In the genomic region with DNA sequence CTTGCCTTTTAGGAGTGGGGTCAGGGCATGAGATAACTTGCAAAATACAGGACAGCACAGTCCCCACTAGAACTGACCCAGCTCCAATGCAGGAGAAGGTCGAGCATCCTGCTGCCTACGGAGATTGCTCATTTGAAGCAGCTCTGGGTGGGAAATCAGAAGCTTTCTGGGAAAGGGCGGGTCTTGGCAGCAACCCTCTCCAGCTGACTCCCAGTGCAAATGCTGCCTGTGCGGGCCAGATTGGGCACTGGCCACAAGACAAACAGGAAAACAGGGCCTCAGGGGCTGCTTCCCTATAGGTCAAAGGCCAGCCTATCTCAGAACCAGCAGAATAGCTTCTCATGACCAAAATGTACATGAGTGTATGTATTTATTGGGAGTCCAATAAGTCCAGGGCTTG, we compare ENCODE assay signal across 11 mouse cellular contexts. TPM values are rescaled to one million over a fixed set of nuclear protein-coding genes. Genes with fewer than 3 reads are reported as not detected.
DNase-seq lines count a peak whose midpoint lies in the region; ATAC-seq and TF ChIP-seq lines count a peak whose summit lies in the region.
"Had no signal": no experiment of that assay in that cellular context is flagged by ENCODE, and none has a peak within 500 bp of the region (broad histone marks: within the 10 kb centered on the region; RNA-seq: fewer than 3 reads in every experiment).

No protein-coding gene starts in this region.

- no peak overlapping the region for H3K4me2 ChIP-seq in heart, postnatal 0 days (ENCODE audit: low read depth, low read length)
- no peak overlapping the region for H3K4me2 ChIP-seq in lung, postnatal 0 days (replicated peaks; ENCODE audit: low read depth, low read length)
- no peak overlapping the region for H3K4me2 ChIP-seq in forebrain, postnatal 0 days (ENCODE audit: low read depth)

- intact Hi-C loops in gastrocnemius, adult 2 months (cut with DNase I): no loop called here

- H3K4me3 ChIP-seq in gastrocnemius, adult 2 months: peak overlapping the region; percentile 19; the same call in 1 of the 2 replicates
- no peak overlapping the region for H3K4me3 ChIP-seq in heart, postnatal 0 days (ENCODE audit: low read depth, low read length)
- H3K4me3 ChIP-seq in lung, postnatal 0 days (ENCODE audit: low read depth, low read length): no peak overlapping the region
- H3K4me3 ChIP-seq in forebrain, postnatal 0 days (ENCODE audit: low read depth, low read length): no peak overlapping the region
- H3K4me3 ChIP-seq: forebrain, embryonic 10.5 days had no signal

- peak overlapping the region; percentile 72 for H3K27ac ChIP-seq in gastrocnemius, adult 2 months
- 0 out of 2 replicates have a peak overlapping the region, but pooled peaks have one; percentile 6 for H3K27ac ChIP-seq in heart, postnatal 0 days (ENCODE audit: low read depth)
- no peak overlapping the region for H3K27ac ChIP-seq in lung, postnatal 0 days (ENCODE audit: low read length)
- no peak overlapping the region for H3K27ac ChIP-seq in forebrain, postnatal 0 days (ENCODE audit: low read depth, low read length)
- H3K27ac ChIP-seq: forebrain, embryonic 10.5 days had no signal

- TF ChIP-seq EP300 in heart, postnatal 0 days (IDR thresholded peaks at IDR 0.05; ENCODE audit: low read depth): no peak
- TF ChIP-seq EP300 in lung, postnatal 0 days (IDR thresholded peaks at IDR 0.05): no peak

- peaks cover 11% of the 10 kb centered on the region for H3K36me3 ChIP-seq in heart, postnatal 0 days (replicated peaks; ENCODE audit: control insufficient read depth, insufficient read depth, low read length)
- peaks cover 4% of the 10 kb centered on the region; the same call in 1 of the 2 replicates for H3K36me3 ChIP-seq in lung, postnatal 0 days (ENCODE audit: insufficient read depth, low read length)
- H3K36me3 ChIP-seq in forebrain, postnatal 0 days (ENCODE audit: insufficient read depth): no peaks in the 10 kb centered on the region
- H3K36me3 ChIP-seq: forebrain, embryonic 10.5 days had no signal

- H3K9ac ChIP-seq in heart, postnatal 0 days (replicated peaks; ENCODE audit: low read depth, low read length): no peak overlapping the region
- H3K9ac ChIP-seq in lung, postnatal 0 days (replicated peaks; ENCODE audit: low read depth): no peak overlapping the region
- H3K9ac ChIP-seq in forebrain, postnatal 0 days: no peak overlapping the region

- H3K9me3 ChIP-seq in heart, postnatal 0 days (replicated peaks; ENCODE audit: control insufficient read depth, low read length): no peaks in the 10 kb centered on the region
- no peaks in the 10 kb centered on the region for H3K9me3 ChIP-seq in lung, postnatal 0 days (ENCODE audit: low read length)
- no peaks in the 10 kb centered on the region for H3K9me3 ChIP-seq in forebrain, postnatal 0 days (ENCODE audit: low read length)
- H3K9me3 ChIP-seq: forebrain, embryonic 10.5 days had no signal

- 39% methylated on average over 4 of the region's 4 CpGs for WGBS in heart, postnatal 0 days
- 37% methylated on average over 4 of the region's 4 CpGs for WGBS in lung, postnatal 0 days
- 59% methylated on average over 4 of the region's 4 CpGs for WGBS in forebrain, postnatal 0 days

- peaks cover 19% of the 10 kb centered on the region for H3K27me3 ChIP-seq in heart, postnatal 0 days (ENCODE audit: control insufficient read depth, insufficient read depth, low read length)
- no peaks in the 10 kb centered on the region for H3K27me3 ChIP-seq in lung, postnatal 0 days (replicated peaks; ENCODE audit: insufficient read depth, low read length)
- H3K27me3 ChIP-seq in forebrain, postnatal 0 days (ENCODE audit: insufficient read depth, low read length): no peaks in the 10 kb centered on the region; the same call in 1 of the 2 replicates

- peak; percentile 56; the same call in 1 of the 2 replicates for ATAC-seq in heart, postnatal 0 days (ENCODE audit: insufficient read depth, low read depth)
- ATAC-seq in lung, postnatal 0 days: peak; percentile 75
- ATAC-seq in forebrain, postnatal 0 days: no peak
- ATAC-seq: intestine, postnatal 0 days had no signal

- H3K4me1 ChIP-seq in heart, postnatal 0 days (ENCODE audit: control insufficient read depth, insufficient read depth): 0 out of 2 replicates have a peak, but pooled peaks cover 3% of the 10 kb centered on the region
- H3K4me1 ChIP-seq in lung, postnatal 0 days (ENCODE audit: insufficient read depth, low read depth, low read length): peaks cover 5% of the 10 kb centered on the region; the same call in 1 of the 2 replicates
- H3K4me1 ChIP-seq in forebrain, postnatal 0 days (ENCODE audit: insufficient read depth): no peaks in the 10 kb centered on the region

- DNase-seq in gastrocnemius, adult 2 months: peak; percentile 71
- no peak for DNase-seq in gastrocnemius, postnatal 4 days (ENCODE audit: low spot score in 2 of 2)
- DNase-seq in adrenal gland, adult 8-10 months: peak; percentile 41
- DNase-seq in heart, postnatal 0 days (ENCODE audit: low spot score): peak; percentile 9
- DNase-seq in lung, postnatal 0 days (ENCODE audit: low spot score): peak; percentile 58
- no peak for DNase-seq in layer of hippocampus, postnatal 14 days (ENCODE audit: low spot score in 2 of 2)
- no peak for DNase-seq in forebrain, postnatal 0 days
- no peak for DNase-seq in spleen, postnatal 4 days (ENCODE audit: low spot score in 2 of 2)
- DNase-seq: retina, postnatal 1 day had no signal

- no peak for TF ChIP-seq CTCF in gastrocnemius, adult 2 months (IDR thresholded peaks at IDR 0.05)
- no peak for TF ChIP-seq CTCF in heart, postnatal 0 days (IDR thresholded peaks at IDR 0.05; ENCODE audit: low read depth)
- TF ChIP-seq CTCF in lung, postnatal 0 days (IDR thresholded peaks at IDR 0.05): no peak
- TF ChIP-seq CTCF in forebrain, postnatal 0 days (IDR thresholded peaks at IDR 0.05; ENCODE audit: low read depth): no peak

RNA-seq across cellular contexts. Expression of gene Nod1, which starts 32.8 kb away (rescaled TPM):
- 1 to 10 TPM; 7.6 to 9.1 TPM for total RNA-seq in gastrocnemius, adult 2 months (2021)
- 1 to 10 TPM; 9.2 to 9.3 TPM for total RNA-seq in gastrocnemius, postnatal 4 days (2021)
- 10 to 100 TPM in 2 of 4 experiments, 1 to 10 TPM in 2; 9.1 to 14.0 (median 11.6) TPM for total RNA-seq in adrenal gland, adult 8-10 months (2022)
- total RNA-seq in heart, postnatal 0 days (2014; rRNA removed; ENCODE audit: low replicate concordance): 6.3 and 8.3 TPM in 2 replicates
- polyA plus RNA-seq in heart, postnatal 0 days (2015; fragmentation: Nextera tagmentation; extraction: Ambion mirVana): 4.2 and 5.1 TPM in 2 replicates
- 12.7 and 14.4 TPM in 2 replicates for polyA plus RNA-seq in lung, postnatal 0 days (2015; fragmentation: Nextera tagmentation; extraction: Ambion mirVana)
- 1 to 10 TPM; 4.3 to 5.6 TPM for total RNA-seq in layer of hippocampus, postnatal 14 days (2021)
- 1.8 and 2.3 TPM in 2 replicates for total RNA-seq in forebrain, postnatal 0 days (2014; rRNA removed)
- polyA plus RNA-seq in forebrain, postnatal 0 days (2015; fragmentation: Nextera tagmentation; extraction: Ambion mirVana): 1.5 and 2.0 TPM in 2 replicates

RNA-seq across cellular contexts. Expression of gene Ggct, which starts 53.1 kb away (rescaled TPM):
- 10 to 100 TPM in 1 of 2 experiments, 1 to 10 TPM in 1; 9.6 to 11.0 TPM for total RNA-seq in gastrocnemius, adult 2 months (2021)
- total RNA-seq in gastrocnemius, postnatal 4 days (2021): 1 to 10 TPM; 5.5 to 5.8 TPM
- 10 to 100 TPM in 1 of 4 experiments, 1 to 10 TPM in 3; 4.7 to 17.0 (median 7.3) TPM for total RNA-seq in adrenal gland, adult 8-10 months (2022)
- 0.08 and 0.11 TPM in 2 replicates for total RNA-seq in heart, postnatal 0 days (2014; rRNA removed; ENCODE audit: low replicate concordance)
- 6.4 and 7.0 TPM in 2 replicates for polyA plus RNA-seq in heart, postnatal 0 days (2015; fragmentation: Nextera tagmentation; extraction: Ambion mirVana)
- 6.9 and 8.7 TPM in 2 replicates for polyA plus RNA-seq in lung, postnatal 0 days (2015; fragmentation: Nextera tagmentation; extraction: Ambion mirVana)
- total RNA-seq in layer of hippocampus, postnatal 14 days (2021): 10 to 100 TPM; 33.3 to 42.4 TPM
- total RNA-seq in forebrain, postnatal 0 days (2014; rRNA removed): 2.8 and 3.7 TPM in 2 replicates
- polyA plus RNA-seq in forebrain, postnatal 0 days (2015; fragmentation: Nextera tagmentation; extraction: Ambion mirVana): 22.2 and 26.6 TPM in 2 replicates

Comparison
In these comparisons a context has a peak if more than half of its experiments do, and no peak if none do; other contexts are left out.
1. DNase-seq: peak in gastrocnemius, adult 2 months (single experiment), adrenal gland, adult 8-10 months (single experiment), heart, postnatal 0 days (single experiment) and lung, postnatal 0 days (single experiment); none in gastrocnemius, postnatal 4 days (0 of 2), layer of hippocampus, postnatal 14 days (0 of 2), forebrain, postnatal 0 days (single experiment) and spleen, postnatal 4 days (0 of 2).
2. H3K27ac ChIP-seq: peak in gastrocnemius, adult 2 months (single experiment) and heart, postnatal 0 days (single experiment); none in lung, postnatal 0 days (single experiment) and forebrain, postnatal 0 days (single experiment).